Mouse (Mus musculus) liver, postnatal 0 days (tissue): ENCODE results near the gene Rilp.

ENCODE experiments used
- CTCF ChIP-seq: sonication (generic); IDR thresholded peaks from 2 replicates; pipeline ENCODE4 v1.5.1; 2016; ENCODE audit warnings: antibody characterized with exemption, low read depth
- EP300 ChIP-seq: IDR thresholded peaks from 2 replicates; pipeline ENCODE4 v1.6.1; 2016; ENCODE audit warnings: antibody characterized with exemption, low read depth, mild to moderate bottlenecking

GRCm38 (mm10) chr11:75540209-75540608 lies 30.3 kb downstream of the Rilp start:
- TF ChIP-seq CTCF (no peak), EP300 (no peak)
